In genomic region chr9:69517387-69518035, GRCm38 (mm10) we compare ENCODE assay signal across 8 mouse cellular contexts.
DNase-seq lines count a peak whose midpoint lies in the region; ATAC-seq and TF ChIP-seq lines count a peak whose summit lies in the region.

No protein-coding gene starts in this region.

- intact Hi-C loops in left cerebral cortex, adult 2 months (cut with DNase I), result no loop called here

- no peaks in the 10 kb centered on the region for H3K36me3 ChIP-seq in intestine, embryonic 14.5 days (ENCODE audit: control insufficient read depth, insufficient read depth, low read length)
- H3K36me3 ChIP-seq in intestine, postnatal 0 days (ENCODE audit: control insufficient read depth, insufficient read depth), result no peaks in the 10 kb centered on the region
- no peaks in the 10 kb centered on the region for H3K36me3 ChIP-seq in hindbrain, postnatal 0 days (ENCODE audit: insufficient read depth, low read length)
- H3K36me3 ChIP-seq in midbrain, embryonic 15.5 days (replicated peaks), result no peaks in the 10 kb centered on the region

- TF ChIP-seq CTCF in intestine, postnatal 0 days (IDR thresholded peaks at IDR 0.05; ENCODE audit: low read depth), result no peak
- TF ChIP-seq CTCF in hindbrain, postnatal 0 days (IDR thresholded peaks at IDR 0.05; ENCODE audit: low read depth), result no peak
- TF ChIP-seq CTCF in left cerebral cortex, adult 2 months (IDR thresholded peaks at IDR 0.05), result no peak

- no peaks in the 10 kb centered on the region for H3K27me3 ChIP-seq in intestine, embryonic 14.5 days (replicated peaks; ENCODE audit: control insufficient read depth, insufficient read depth, low read length)
- H3K27me3 ChIP-seq in intestine, postnatal 0 days (replicated peaks; ENCODE audit: control insufficient read depth, insufficient read depth, low read length), result no peaks in the 10 kb centered on the region
- no peaks in the 10 kb centered on the region for H3K27me3 ChIP-seq in hindbrain, postnatal 0 days (ENCODE audit: insufficient read depth, low read length)
- H3K27me3 ChIP-seq in midbrain, embryonic 15.5 days (replicated peaks), result no peaks in the 10 kb centered on the region

- no peak overlapping the region for H3K9ac ChIP-seq in intestine, embryonic 14.5 days (ENCODE audit: low read length)
- H3K9ac ChIP-seq in intestine, postnatal 0 days (ENCODE audit: low read depth, low read length), result no peak overlapping the region
- H3K9ac ChIP-seq in hindbrain, postnatal 0 days (replicated peaks; ENCODE audit: low read length), result no peak overlapping the region
- no peak overlapping the region for H3K9ac ChIP-seq in midbrain, embryonic 15.5 days

- DNase-seq in intestine, embryonic 14.5 days (ENCODE audit: low spot score), result peak; percentile 52
- DNase-seq in hindbrain, postnatal 0 days (ENCODE audit: low spot score), result peak; percentile 88
- DNase-seq in left cerebral cortex, adult 2 months (ENCODE audit: extremely low spot score in 1 of 2, low spot score in 2 of 2), result peak; percentile 70 to 74
- DNase-seq in spleen, postnatal 14 days (ENCODE audit: low spot score in 2 of 2), result no peak
- DNase-seq in testis, postnatal 10 days (ENCODE audit: low spot score), result no peak

- no peaks in the 10 kb centered on the region for H3K4me1 ChIP-seq in intestine, embryonic 14.5 days (replicated peaks; ENCODE audit: control insufficient read depth, insufficient read depth, low read length)
- no peaks in the 10 kb centered on the region for H3K4me1 ChIP-seq in intestine, postnatal 0 days (replicated peaks; ENCODE audit: control insufficient read depth, insufficient read depth, low read length)
- peaks cover 8% of the 10 kb centered on the region for H3K4me1 ChIP-seq in hindbrain, postnatal 0 days (ENCODE audit: insufficient read depth, low read length)
- H3K4me1 ChIP-seq in midbrain, embryonic 15.5 days, result peaks cover 8% of the 10 kb centered on the region

- H3K4me3 ChIP-seq in intestine, embryonic 14.5 days (ENCODE audit: low read depth, low read length), result no peak overlapping the region
- H3K4me3 ChIP-seq in intestine, postnatal 0 days (ENCODE audit: low read depth, low read length), result no peak overlapping the region
- H3K4me3 ChIP-seq in hindbrain, postnatal 0 days (ENCODE audit: low read length), result no peak overlapping the region; the same call in 1 of the 2 replicates
- H3K4me3 ChIP-seq in left cerebral cortex, adult 2 months, result peak overlapping the region; percentile 16
- H3K4me3 ChIP-seq in midbrain, embryonic 15.5 days, result no peak overlapping the region

- no peaks in the 10 kb centered on the region for H3K9me3 ChIP-seq in intestine, embryonic 14.5 days (ENCODE audit: control insufficient read depth, low read length)
- H3K9me3 ChIP-seq in intestine, postnatal 0 days (ENCODE audit: control insufficient read depth), result no peaks in the 10 kb centered on the region
- no peaks in the 10 kb centered on the region for H3K9me3 ChIP-seq in hindbrain, postnatal 0 days (ENCODE audit: low read length)
- no peaks in the 10 kb centered on the region for H3K9me3 ChIP-seq in midbrain, embryonic 15.5 days

- peak overlapping the region; percentile 26 for H3K4me2 ChIP-seq in intestine, embryonic 14.5 days (ENCODE audit: low read length)
- H3K4me2 ChIP-seq in intestine, postnatal 0 days (replicated peaks; ENCODE audit: low read depth), result no peak overlapping the region; the same call in 1 of the 2 replicates
- H3K4me2 ChIP-seq in hindbrain, postnatal 0 days (ENCODE audit: low read depth, low read length), result peak overlapping the region; percentile 37
- peak overlapping the region; percentile 19; the same call in 1 of the 2 replicates for H3K4me2 ChIP-seq in midbrain, embryonic 15.5 days

- 0 out of 2 replicates have a peak overlapping the region, but pooled peaks have one; percentile 8 for H3K27ac ChIP-seq in intestine, embryonic 14.5 days (ENCODE audit: low read depth)
- no peak overlapping the region for H3K27ac ChIP-seq in intestine, postnatal 0 days (ENCODE audit: low read depth, low read length)
- H3K27ac ChIP-seq in hindbrain, postnatal 0 days, result peak overlapping the region; percentile 32; the same call in 1 of the 2 replicates
- no peak overlapping the region for H3K27ac ChIP-seq in left cerebral cortex, adult 2 months
- peak overlapping the region; percentile 51; the same call in 1 of the 2 replicates for H3K27ac ChIP-seq in midbrain, embryonic 15.5 days

- no peak for ATAC-seq in intestine, embryonic 14.5 days (replicated peaks; ENCODE audit: low FRiP score, low TSS enrichment, low read depth)
- ATAC-seq in intestine, postnatal 0 days, result no peak
- peak; percentile 70 for ATAC-seq in hindbrain, postnatal 0 days
- ATAC-seq in midbrain, embryonic 15.5 days (replicated peaks), result peak; percentile 81
- ATAC-seq in CD4-positive, CD25-positive, alpha-beta regulatory T cell, adult 4 months, result no peak

- 51% methylated on average over 20 of the region's 20 CpGs for WGBS in intestine, embryonic 14.5 days
- 56% methylated on average over 20 of the region's 20 CpGs for WGBS in intestine, postnatal 0 days
- WGBS in hindbrain, postnatal 0 days, result 30% methylated on average over 20 of the region's 20 CpGs
- WGBS in midbrain, embryonic 15.5 days, result 43% methylated on average over 20 of the region's 20 CpGs

Comparison
In these comparisons a context has a peak if more than half of its experiments do, and no peak if none do; other contexts are left out.
1. H3K27ac ChIP-seq: peak in intestine, embryonic 14.5 days (single experiment), hindbrain, postnatal 0 days (single experiment) and midbrain, embryonic 15.5 days (single experiment); none in intestine, postnatal 0 days (single experiment) and left cerebral cortex, adult 2 months (single experiment).
2. ATAC-seq: peak in hindbrain, postnatal 0 days (single experiment) and midbrain, embryonic 15.5 days (single experiment); none in intestine, embryonic 14.5 days (single experiment), intestine, postnatal 0 days (single experiment) and CD4-positive, CD25-positive, alpha-beta regulatory T cell, adult 4 months (single experiment).
3. DNase-seq: peak in intestine, embryonic 14.5 days (single experiment), hindbrain, postnatal 0 days (single experiment) and left cerebral cortex, adult 2 months (2 of 2); none in spleen, postnatal 14 days (0 of 2) and testis, postnatal 10 days (single experiment).